Mouse (Mus musculus): ENCODE measurements around the gene Rhbdl3. TPM values are rescaled to one million over a fixed set of nuclear protein-coding genes. Genes with fewer than 3 reads are reported as not detected.
A peak's percentile ranks its signal among the peaks of the same experiment; 100 is the strongest.

The Rhbdl3 gene
- polyA plus RNA-seq, 1 experiment from 2014 or later: 15.2 TPM

DNA sequence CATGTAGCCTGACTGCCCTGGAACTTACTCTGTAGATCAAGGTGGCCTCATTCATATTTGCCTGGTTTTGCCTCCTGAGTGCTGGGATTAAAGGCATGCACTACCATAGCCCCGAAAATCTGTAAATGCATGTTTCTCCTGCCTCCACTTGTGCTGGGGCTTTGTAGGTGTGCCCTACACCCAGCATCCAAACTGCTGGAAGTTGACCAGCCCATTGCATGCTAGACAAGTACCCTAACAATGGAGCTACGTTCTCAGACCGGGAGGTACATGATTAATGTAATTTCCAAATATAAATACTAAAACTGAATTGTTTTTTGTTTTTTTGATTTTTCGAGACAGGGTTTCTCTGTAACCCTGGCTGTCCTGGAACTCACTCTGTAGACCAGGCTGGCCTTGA, 84.3 kb downstream of the Rhbdl3 start:
- peak; percentile 79 for DNase-seq (ENCODE audit: low spot score, missing footprints)
- Histone ChIP-seq H3K27ac (ENCODE audit: low read depth, low read length) (no peak overlapping the region), H3K36me3 (ENCODE audit: control insufficient read depth, insufficient read depth, low read length) (peaks cover 17% of the 10 kb centered on the region; the same call in 1 of the 2 replicates), H3K9me3 (ENCODE audit: control insufficient read depth, low read length) (no peaks in the 10 kb centered on the region), H3K4me1 (ENCODE audit: control insufficient read depth, insufficient read depth, low read length) (peaks cover 21% of the 10 kb centered on the region), H3K27me3 (ENCODE audit: control insufficient read depth, insufficient read depth, low read length) (no peaks in the 10 kb centered on the region), H3K9ac (ENCODE audit: low read length) (peak overlapping the region; percentile 55), H3K4me3 (ENCODE audit: low read depth, low read length) (peak overlapping the region; percentile 98), H3K4me2 (peak overlapping the region; percentile 88)
- no peak for ATAC-seq (ENCODE audit: low FRiP score)
- 71% methylated on average over 4 of the region's 4 CpGs for WGBS

DNA sequence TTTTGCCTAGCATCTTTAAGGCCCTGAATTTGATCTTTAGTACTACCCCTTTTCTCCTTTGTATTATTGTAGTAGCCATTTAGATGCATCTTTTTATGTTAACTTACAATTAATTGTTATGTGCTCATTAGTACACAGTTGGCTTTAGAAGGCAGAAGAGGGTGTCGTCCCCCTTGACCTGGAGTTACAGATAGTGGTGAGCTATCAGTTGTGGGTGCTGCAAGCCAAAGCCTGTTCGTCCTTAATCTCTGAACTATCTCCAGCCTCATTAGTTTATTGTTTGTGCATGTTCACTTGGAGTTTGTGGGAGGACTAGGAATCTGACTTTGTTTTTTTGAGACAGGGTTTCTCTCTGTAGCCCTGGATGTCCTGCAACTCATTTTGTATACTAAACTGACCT, 86.1 kb downstream of the Rhbdl3 start:
- no peaks in the 10 kb centered on the region for H3K27me3 ChIP-seq (ENCODE audit: control insufficient read depth, insufficient read depth, low read length)
- H3K9me3 ChIP-seq (ENCODE audit: control insufficient read depth, low read length): no peaks in the 10 kb centered on the region
- H3K27ac ChIP-seq (ENCODE audit: low read depth, low read length): no peak overlapping the region
- no peak overlapping the region for H3K4me3 ChIP-seq (ENCODE audit: low read depth, low read length)
- DNase-seq (ENCODE audit: low spot score, missing footprints) (peak; percentile 81), ATAC-seq (ENCODE audit: low FRiP score) (no peak)
- peak overlapping the region; percentile 10 for H3K4me2 ChIP-seq
- H3K9ac ChIP-seq (ENCODE audit: low read length): no peak overlapping the region
- peaks cover 24% of the 10 kb centered on the region; the same call in 1 of the 2 replicates for H3K36me3 ChIP-seq (ENCODE audit: control insufficient read depth, insufficient read depth, low read length)
- peaks cover 21% of the 10 kb centered on the region for H3K4me1 ChIP-seq (ENCODE audit: control insufficient read depth, insufficient read depth, low read length)
- WGBS: 92% methylated on average over 2 of the region's 2 CpGs

DNA sequence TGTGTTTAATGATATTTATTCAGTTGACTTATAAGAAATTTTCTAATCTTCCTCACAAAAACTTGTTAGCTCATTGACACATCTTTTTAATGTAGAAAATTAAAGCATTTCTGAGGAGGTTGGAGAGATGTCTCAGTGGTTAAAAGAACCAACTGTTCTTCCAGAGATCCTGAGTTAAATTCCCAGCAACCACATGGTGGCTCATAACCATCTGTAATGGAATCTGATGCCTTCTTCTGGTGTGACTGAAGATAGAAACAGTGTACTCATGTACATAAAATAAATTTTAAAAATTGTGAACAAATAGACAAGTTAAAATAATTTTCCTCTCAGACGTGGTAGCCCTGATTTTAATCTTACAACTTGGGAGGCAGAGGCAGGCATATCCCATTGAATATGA, 89.2 kb downstream of the Rhbdl3 start:
- Histone ChIP-seq H3K9me3 (ENCODE audit: control insufficient read depth, low read length) (no peaks in the 10 kb centered on the region), H3K9ac (ENCODE audit: low read length) (no peak overlapping the region), H3K4me3 (ENCODE audit: low read depth, low read length) (no peak overlapping the region), H3K27ac (ENCODE audit: low read depth, low read length) (no peak overlapping the region), H3K36me3 (ENCODE audit: control insufficient read depth, insufficient read depth, low read length) (peaks cover 30% of the 10 kb centered on the region), H3K4me2 (no peak overlapping the region), H3K4me1 (ENCODE audit: control insufficient read depth, insufficient read depth, low read length) (peaks cover 15% of the 10 kb centered on the region), H3K27me3 (ENCODE audit: control insufficient read depth, insufficient read depth, low read length) (no peaks in the 10 kb centered on the region)
- ATAC-seq (ENCODE audit: low FRiP score) (no peak), DNase-seq (ENCODE audit: low spot score, missing footprints) (peak; percentile 81)
- WGBS: 89% methylated on average over 1 of the region's 1 CpGs

DNA sequence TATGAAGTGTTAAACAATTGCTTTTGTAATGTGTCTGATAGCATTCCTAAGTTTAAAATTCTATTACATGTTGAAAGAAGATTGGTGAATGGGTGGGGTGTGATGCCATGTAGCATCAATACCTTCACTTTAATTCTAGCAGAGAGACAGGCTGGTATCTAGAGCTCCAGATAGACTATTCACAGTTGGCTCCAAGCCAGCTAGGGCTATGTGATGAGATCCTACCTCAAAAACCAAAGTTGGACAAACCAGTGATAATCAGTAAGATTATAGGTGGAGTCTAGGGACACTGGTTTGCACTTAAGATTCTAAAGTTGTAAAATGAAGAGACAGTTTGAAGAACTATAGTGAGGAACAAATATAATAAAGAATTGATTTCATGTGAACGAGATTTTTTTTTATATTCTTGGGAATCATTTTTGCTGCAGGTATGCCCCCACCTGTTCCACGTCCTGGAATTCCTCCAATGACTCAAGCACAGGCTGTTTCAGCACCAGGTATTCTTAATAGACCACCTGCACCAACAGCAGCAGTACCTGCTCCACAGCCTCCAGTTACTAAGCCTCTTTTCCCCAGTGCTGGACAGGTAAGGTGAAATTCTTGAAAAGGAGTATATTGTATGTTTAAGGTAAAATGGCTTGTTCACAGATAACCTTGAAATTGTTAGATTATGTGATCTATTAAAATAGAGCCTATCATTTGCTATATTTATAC, 90.9 kb downstream of the Rhbdl3 start:
- Histone ChIP-seq H3K4me3 (ENCODE audit: low read depth, low read length) (no peak overlapping the region), H3K27me3 (ENCODE audit: control insufficient read depth, insufficient read depth, low read length) (no peaks in the 10 kb centered on the region), H3K36me3 (ENCODE audit: control insufficient read depth, insufficient read depth, low read length) (peaks cover 36% of the 10 kb centered on the region), H3K4me2 (no peak overlapping the region), H3K9ac (ENCODE audit: low read length) (no peak overlapping the region), H3K4me1 (ENCODE audit: control insufficient read depth, insufficient read depth, low read length) (no peaks in the 10 kb centered on the region; the same call in 1 of the 2 replicates), H3K9me3 (ENCODE audit: control insufficient read depth, low read length) (no peaks in the 10 kb centered on the region), H3K27ac (ENCODE audit: low read depth, low read length) (no peak overlapping the region)
- 96% methylated on average over 2 of the region's 2 CpGs for WGBS
- DNase-seq (ENCODE audit: low spot score, missing footprints) (peak; percentile 77), ATAC-seq (ENCODE audit: low FRiP score) (no peak)

DNA sequence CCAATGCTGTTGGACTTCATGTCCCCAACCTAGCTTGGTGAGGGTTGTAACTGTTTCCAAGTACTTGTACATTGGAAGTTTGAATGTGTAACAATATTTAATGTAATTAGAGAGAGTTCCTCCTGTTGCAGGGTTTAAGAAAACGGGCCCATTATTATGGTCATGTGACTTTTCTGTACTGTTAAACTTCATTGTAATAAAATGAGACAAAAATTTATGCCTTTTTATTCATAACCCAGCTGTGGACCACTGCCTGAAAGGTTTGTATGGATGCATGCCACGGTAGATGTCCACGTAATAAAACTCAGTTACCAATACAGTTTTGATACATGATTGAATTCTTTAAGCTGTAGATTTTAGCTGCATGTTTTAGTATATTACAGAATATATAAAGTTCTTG, 95.2 kb downstream of the Rhbdl3 start:
- Histone ChIP-seq H3K36me3 (ENCODE audit: control insufficient read depth, insufficient read depth, low read length) (peaks cover 23% of the 10 kb centered on the region), H3K4me1 (ENCODE audit: control insufficient read depth, insufficient read depth, low read length) (no peaks in the 10 kb centered on the region), H3K27ac (ENCODE audit: low read depth, low read length) (no peak overlapping the region), H3K4me3 (ENCODE audit: low read depth, low read length) (no peak overlapping the region), H3K9me3 (ENCODE audit: control insufficient read depth, low read length) (no peaks in the 10 kb centered on the region), H3K4me2 (no peak overlapping the region), H3K9ac (ENCODE audit: low read length) (no peak overlapping the region), H3K27me3 (ENCODE audit: control insufficient read depth, insufficient read depth, low read length) (no peaks in the 10 kb centered on the region)
- ATAC-seq (ENCODE audit: low FRiP score) (no peak), DNase-seq (ENCODE audit: low spot score, missing footprints) (peak; percentile 83)
- WGBS: 96% methylated on average over 3 of the region's 3 CpGs

DNA sequence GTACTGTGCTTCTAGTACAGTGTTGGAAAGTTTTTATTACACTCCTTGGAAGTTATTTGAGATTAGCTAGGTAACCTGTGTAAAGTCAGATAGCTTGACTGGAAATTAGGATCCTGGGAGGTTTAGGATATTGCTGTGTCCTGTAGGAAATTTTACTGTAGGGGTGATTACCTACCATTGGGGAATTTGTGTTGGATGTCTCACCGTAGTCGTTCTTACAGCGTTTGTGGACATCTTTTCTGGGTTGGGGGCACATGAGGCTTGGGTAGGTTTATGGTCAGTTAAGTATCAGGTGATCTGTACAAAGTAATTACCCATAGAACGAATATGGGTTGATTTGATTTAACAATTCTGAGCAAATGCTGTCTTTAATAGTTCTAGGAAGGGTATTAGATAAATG, 95.9 kb downstream of the Rhbdl3 start:
- DNase-seq (ENCODE audit: low spot score, missing footprints) (peak; percentile 83), ATAC-seq (ENCODE audit: low FRiP score) (no peak)
- WGBS: 93% methylated on average over 4 of the region's 4 CpGs
- no peaks in the 10 kb centered on the region for H3K27me3 ChIP-seq (ENCODE audit: control insufficient read depth, insufficient read depth, low read length)
- H3K4me3 ChIP-seq (ENCODE audit: low read depth, low read length): no peak overlapping the region
- no peaks in the 10 kb centered on the region for H3K4me1 ChIP-seq (ENCODE audit: control insufficient read depth, insufficient read depth, low read length)
- peaks cover 20% of the 10 kb centered on the region for H3K36me3 ChIP-seq (ENCODE audit: control insufficient read depth, insufficient read depth, low read length)
- H3K9me3 ChIP-seq (ENCODE audit: control insufficient read depth, low read length): no peaks in the 10 kb centered on the region
- no peak overlapping the region for H3K27ac ChIP-seq (ENCODE audit: low read depth, low read length)
- no peak overlapping the region for H3K4me2 ChIP-seq
- no peak overlapping the region for H3K9ac ChIP-seq (ENCODE audit: low read length)

Other genes starting within 250 kb of the Rhbdl3 start
- 29.2 and 30.4 TPM in 2 replicates for gene Crlf3, start 219.9 kb upstream of the Rhbdl3 start, polyA plus RNA-seq (2014; fragmentation: Nextera tagmentation; extraction: Ambion mirVana)
- 19.1 and 20.1 TPM in 2 replicates for gene Atad5, start 211.5 kb upstream of the Rhbdl3 start, polyA plus RNA-seq (2014; fragmentation: Nextera tagmentation; extraction: Ambion mirVana)
- gene Tefm, start 158.7 kb upstream of the Rhbdl3 start, polyA plus RNA-seq (2014; fragmentation: Nextera tagmentation; extraction: Ambion mirVana): 29.7 and 30.3 TPM in 2 replicates
- gene Adap2, start 146.8 kb upstream of the Rhbdl3 start, polyA plus RNA-seq (2014; fragmentation: Nextera tagmentation; extraction: Ambion mirVana): 1.6 and 1.8 TPM in 2 replicates
- gene Rnf135, start 117.1 kb upstream of the Rhbdl3 start, polyA plus RNA-seq (2014; fragmentation: Nextera tagmentation; extraction: Ambion mirVana): 2.1 and 2.8 TPM in 2 replicates
- 66.0 and 79.2 TPM in 2 replicates for gene Rhot1, start 91.9 kb upstream of the Rhbdl3 start, polyA plus RNA-seq (2014; fragmentation: Nextera tagmentation; extraction: Ambion mirVana)
- 21.6 and 26.5 TPM in 2 replicates for gene 5730455P16Rik, start 77.1 kb downstream of the Rhbdl3 start, polyA plus RNA-seq (2014; fragmentation: Nextera tagmentation; extraction: Ambion mirVana)
- 338 and 371 TPM in 2 replicates for gene Zfp207, start 82.4 kb downstream of the Rhbdl3 start, polyA plus RNA-seq (2014; fragmentation: Nextera tagmentation; extraction: Ambion mirVana)
- 347 and 375 TPM in 2 replicates for gene Psmd11, start 127.7 kb downstream of the Rhbdl3 start, polyA plus RNA-seq (2014; fragmentation: Nextera tagmentation; extraction: Ambion mirVana)
- 16.3 and 16.6 TPM in 2 replicates for gene Cdk5r1, start 176.1 kb downstream of the Rhbdl3 start, polyA plus RNA-seq (2014; fragmentation: Nextera tagmentation; extraction: Ambion mirVana)

All from midbrain, embryonic 11.5 days (tissue).